Mouse (Mus musculus) intestine, embryonic 14.5 days (tissue): ENCODE measurements around the gene Arhgef10l. TPM values are rescaled to one million over a fixed set of nuclear protein-coding genes. Genes with fewer than 3 reads are reported as not detected.

Experiments
- ATAC-seq: fragments of 200-750 bp; cut with Nextera tagmentation; replicated peaks from 2 replicates; pipeline ENCODE4 v1.8.0; 2017; ENCODE audit warnings: low read depth, moderate number of reproducible peaks, moderate TSS enrichment, moderate library complexity; ENCODE audit not compliant: low FRiP score, low TSS enrichment
- DNase-seq: peaks from one replicate; pipeline ENCODE4 v3.0.0-alpha.2; 2018; ENCODE audit warnings: low spot score
- H3K27ac ChIP-seq: fragments of 300-500 bp; sonication (generic); 2 replicates; pipeline ENCODE4 v1.5.1; 2014; ENCODE audit warnings: low read depth, mild to moderate bottlenecking, control low read depth
- H3K27me3 ChIP-seq: fragments of 300-500 bp; sonication (generic); replicated peaks from 2 replicates; pipeline ENCODE4 v1.6.1; 2014; ENCODE audit warnings: low read length, control low read depth; ENCODE audit not compliant: control insufficient read depth, insufficient read depth
- H3K36me3 ChIP-seq: fragments of 300-500 bp; sonication (generic); 2 replicates; pipeline ENCODE4 v1.6.1; 2014; ENCODE audit warnings: low read length, control low read depth; ENCODE audit not compliant: control insufficient read depth, insufficient read depth
- H3K4me1 ChIP-seq: fragments of 300-500 bp; sonication (generic); replicated peaks from 2 replicates; pipeline ENCODE4 v1.6.1; 2014; ENCODE audit warnings: low read length, control low read depth, mixed read lengths; ENCODE audit not compliant: control insufficient read depth, insufficient read depth
- H3K4me2 ChIP-seq: fragments of 300-500 bp; sonication (generic); 2 replicates; pipeline ENCODE4 v1.6.1; 2014; ENCODE audit warnings: low read length
- H3K4me3 ChIP-seq: fragments of 300-500 bp; sonication (generic); 2 replicates; pipeline ENCODE4 v1.5.1; 2014; ENCODE audit warnings: low read depth, low read length, control low read depth, mixed read lengths
- H3K9ac ChIP-seq: fragments of 300-500 bp; sonication (generic); 2 replicates; pipeline ENCODE4 v1.6.1; 2014; ENCODE audit warnings: mild to moderate bottlenecking, low read length
- H3K9me3 ChIP-seq: fragments of 300-500 bp; sonication (generic); 2 replicates; pipeline ENCODE4 v1.6.1; 2016; ENCODE audit warnings: low read length, control low read depth; ENCODE audit not compliant: control insufficient read depth
- WGBS: fragments of 180-500 bp; shearing (Covaris S2); extraction: QIAGEN DNeasy Blood & Tissue Kit; methylation state at CpG from one replicate; pipeline ENCODE4 v1.1.7; 2014; 5-methylcytosine and 5-hydroxymethylcytosine counted together
- polyA plus RNA-seq: library from polyadenylated mRNA; unstranded; fragments of >200 nt; fragmentation: Nextera tagmentation; extraction: Ambion mirVana; gene quantifications from 2 replicates; pipeline ENCODE4 v1.2.1, GENCODE M21; 2014

Gene Arhgef10l
- polyA plus RNA-seq, 1 experiment from 2014 or later = 15.2 TPM

DNA sequence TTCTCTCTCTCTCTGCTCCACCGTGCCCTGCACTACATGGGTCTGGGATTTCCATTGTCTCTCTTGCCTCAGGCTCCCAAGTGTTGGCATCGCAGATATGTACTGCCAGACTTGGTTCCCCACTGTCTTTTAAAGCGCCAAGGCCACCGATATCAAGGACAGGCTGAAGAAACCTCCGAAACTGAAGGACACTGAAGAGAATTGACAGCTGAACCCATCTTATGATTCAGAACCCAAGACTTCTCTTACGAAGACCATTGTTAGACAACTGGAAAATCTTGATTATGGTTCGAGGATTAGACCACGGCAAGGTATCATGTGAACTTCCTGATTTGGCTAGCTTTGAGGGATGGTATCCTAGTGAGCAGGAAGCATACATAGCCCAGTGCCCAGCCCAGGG, 11.0 kb downstream of the Arhgef10l start:
- no peak overlapping the region for H3K27ac ChIP-seq
- H3K27me3 ChIP-seq = no peaks in the 10 kb centered on the region
- no peak overlapping the region for H3K4me2 ChIP-seq
- H3K9ac ChIP-seq = no peak overlapping the region
- H3K4me3 ChIP-seq = no peak overlapping the region
- H3K9me3 ChIP-seq = no peaks in the 10 kb centered on the region
- no peaks in the 10 kb centered on the region for H3K36me3 ChIP-seq
- DNase-seq (no peak), ATAC-seq (no peak)
- peaks cover 17% of the 10 kb centered on the region for H3K4me1 ChIP-seq
- WGBS = 80% methylated on average over 8 of the region's 8 CpGs

DNA sequence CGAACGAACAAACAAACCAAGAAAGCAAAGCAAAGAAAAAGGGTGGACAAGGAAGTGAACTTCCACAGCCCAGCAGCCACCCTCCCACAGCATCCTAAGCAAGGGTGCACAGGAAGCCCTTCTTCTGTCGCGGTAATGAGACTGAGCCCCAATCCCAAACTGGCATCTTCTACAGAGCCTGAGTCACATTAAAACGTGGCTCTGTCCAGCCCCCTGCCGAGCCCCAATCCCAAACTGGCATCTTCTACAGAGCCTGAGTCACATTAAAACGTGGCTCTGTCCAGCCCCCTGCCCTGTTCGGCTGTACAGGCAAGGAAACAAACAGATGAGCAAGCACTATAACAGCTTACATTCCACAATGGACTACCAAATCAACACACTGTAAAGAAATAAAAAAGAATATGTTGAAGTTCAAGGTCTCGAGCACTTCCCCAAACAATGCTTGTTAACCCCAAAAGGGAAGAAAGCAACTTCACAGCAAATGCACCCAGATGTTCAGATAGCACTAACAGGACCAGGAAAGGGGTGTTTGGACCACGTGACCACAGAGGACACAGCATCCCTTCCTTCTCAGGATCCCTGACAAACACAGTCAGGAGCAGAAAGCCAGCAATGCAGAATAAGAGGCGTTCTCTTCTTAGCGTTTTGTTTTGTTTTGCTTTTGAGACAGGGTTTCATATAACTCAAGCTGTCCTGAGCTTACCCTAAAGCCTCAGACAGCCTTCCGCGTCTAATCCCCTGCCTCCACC, 11.8 kb downstream of the Arhgef10l start:
- Histone ChIP-seq H3K27me3 (no peaks in the 10 kb centered on the region), H3K4me3 (no peak overlapping the region), H3K4me2 (no peak overlapping the region), H3K9ac (no peak overlapping the region), H3K36me3 (no peaks in the 10 kb centered on the region), H3K4me1 (peaks cover 21% of the 10 kb centered on the region), H3K27ac (peak overlapping the region; percentile 22; the same call in 1 of the 2 replicates), H3K9me3 (no peaks in the 10 kb centered on the region)
- DNase-seq (no peak), ATAC-seq (no peak)
- WGBS = 34% methylated on average over 14 of the region's 14 CpGs

DNA sequence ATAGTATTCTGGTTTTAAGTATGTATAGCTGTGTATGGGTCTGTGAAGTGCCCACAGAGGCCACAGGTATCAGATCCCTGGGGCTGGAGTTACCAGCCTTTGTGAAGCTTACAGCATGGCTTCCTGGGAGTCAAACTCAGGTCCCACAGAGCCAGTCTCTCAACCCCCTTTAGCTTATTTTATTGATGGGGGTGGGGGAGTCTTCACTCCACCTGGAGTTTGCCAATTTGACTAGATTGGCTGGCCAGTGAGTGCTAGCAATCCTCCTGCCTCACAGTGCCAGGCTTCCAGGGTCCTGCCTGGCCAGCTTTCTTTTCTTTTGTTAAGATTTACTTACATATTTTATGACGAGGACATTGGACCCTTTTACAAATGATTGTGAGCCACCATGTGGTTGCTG, 16.1 kb downstream of the Arhgef10l start:
- H3K9ac ChIP-seq = no peak overlapping the region
- no peak for ATAC-seq
- H3K27ac ChIP-seq = no peak overlapping the region
- no peaks in the 10 kb centered on the region for H3K27me3 ChIP-seq
- 75% methylated on average over 1 of the region's 1 CpGs for WGBS
- H3K36me3 ChIP-seq = peaks cover 10% of the 10 kb centered on the region; the same call in 1 of the 2 replicates
- no peak for DNase-seq
- peaks cover 19% of the 10 kb centered on the region for H3K4me1 ChIP-seq
- H3K4me2 ChIP-seq = no peak overlapping the region
- H3K9me3 ChIP-seq = no peaks in the 10 kb centered on the region
- no peak overlapping the region for H3K4me3 ChIP-seq

DNA sequence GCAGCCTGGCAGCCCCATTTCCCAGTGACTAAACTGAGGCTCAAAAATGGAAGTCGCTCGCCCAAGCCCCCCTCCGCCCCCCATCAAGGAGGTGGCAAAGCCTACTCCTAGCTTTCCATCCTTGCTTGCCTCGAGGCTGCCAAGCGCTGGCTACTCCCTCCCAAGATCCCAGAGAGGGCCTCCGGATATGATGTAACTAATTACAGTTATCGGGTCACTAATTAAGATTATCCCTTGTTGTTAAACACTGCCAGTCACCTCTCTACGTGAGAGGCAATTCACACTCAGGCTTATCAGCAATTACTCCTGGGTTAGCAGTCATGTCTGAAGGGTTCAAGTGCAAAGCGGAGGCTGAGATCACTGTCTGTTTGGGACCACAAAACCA, 16.6 kb downstream of the Arhgef10l start:
- DNase-seq (no peak), ATAC-seq (no peak)
- Histone ChIP-seq H3K9ac (peak overlapping the region; percentile 93), H3K27me3 (no peaks in the 10 kb centered on the region), H3K4me3 (peak overlapping the region; percentile 72), H3K27ac (peak overlapping the region; percentile 85), H3K4me2 (peak overlapping the region; percentile 66), H3K9me3 (no peaks in the 10 kb centered on the region), H3K4me1 (peaks cover 19% of the 10 kb centered on the region), H3K36me3 (peaks cover 10% of the 10 kb centered on the region; the same call in 1 of the 2 replicates)
- 21% methylated on average over 9 of the region's 9 CpGs for WGBS

DNA sequence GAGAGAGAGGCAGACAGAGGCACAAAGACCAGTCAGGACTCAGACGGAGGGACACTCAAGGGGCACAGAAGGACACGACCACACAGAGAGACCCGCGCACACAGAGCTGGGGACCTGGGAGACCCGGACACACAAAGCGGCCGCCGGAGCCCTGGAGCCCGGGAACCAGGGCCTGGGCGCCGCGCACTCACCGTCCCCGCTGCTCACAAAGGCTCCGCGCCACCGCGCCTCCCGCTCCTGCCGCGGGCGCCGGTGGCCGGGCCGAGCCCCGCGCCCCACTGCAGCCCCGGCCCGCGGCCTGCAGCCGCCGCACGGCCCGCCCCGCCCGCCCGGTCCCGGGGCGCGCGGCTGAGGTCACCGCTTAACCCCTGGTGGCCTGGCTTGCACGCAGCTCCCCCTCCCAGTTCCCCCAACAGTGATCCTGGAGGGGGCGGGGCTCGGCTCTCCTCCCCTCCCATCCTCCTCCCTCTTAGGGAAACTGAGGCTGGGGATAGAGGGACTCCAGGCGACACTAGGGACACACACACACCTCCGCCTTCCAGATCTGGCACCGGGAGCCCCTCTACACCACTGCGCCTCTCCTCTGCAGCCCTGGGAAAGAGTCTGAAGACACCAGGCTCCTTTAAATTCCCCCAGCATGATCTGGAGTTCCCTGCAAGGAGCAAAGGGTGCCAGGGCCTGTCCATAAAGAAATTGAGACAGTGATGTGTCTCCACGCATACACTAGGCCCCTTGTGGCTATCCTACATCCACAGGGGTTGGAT, 17.2 kb downstream of the Arhgef10l start:
- H3K4me2 ChIP-seq = peak overlapping the region; percentile 66
- no peaks in the 10 kb centered on the region for H3K9me3 ChIP-seq
- peaks cover 10% of the 10 kb centered on the region; the same call in 1 of the 2 replicates for H3K36me3 ChIP-seq
- H3K9ac ChIP-seq = peak overlapping the region; percentile 93
- H3K4me3 ChIP-seq = peak overlapping the region; percentile 72
- ATAC-seq (peak; percentile 73), DNase-seq (peak; percentile 81)
- WGBS = 3% methylated on average over 16 of the region's 50 CpGs
- H3K4me1 ChIP-seq = peaks cover 19% of the 10 kb centered on the region
- H3K27ac ChIP-seq = peak overlapping the region; percentile 85
- H3K27me3 ChIP-seq = no peaks in the 10 kb centered on the region

DNA sequence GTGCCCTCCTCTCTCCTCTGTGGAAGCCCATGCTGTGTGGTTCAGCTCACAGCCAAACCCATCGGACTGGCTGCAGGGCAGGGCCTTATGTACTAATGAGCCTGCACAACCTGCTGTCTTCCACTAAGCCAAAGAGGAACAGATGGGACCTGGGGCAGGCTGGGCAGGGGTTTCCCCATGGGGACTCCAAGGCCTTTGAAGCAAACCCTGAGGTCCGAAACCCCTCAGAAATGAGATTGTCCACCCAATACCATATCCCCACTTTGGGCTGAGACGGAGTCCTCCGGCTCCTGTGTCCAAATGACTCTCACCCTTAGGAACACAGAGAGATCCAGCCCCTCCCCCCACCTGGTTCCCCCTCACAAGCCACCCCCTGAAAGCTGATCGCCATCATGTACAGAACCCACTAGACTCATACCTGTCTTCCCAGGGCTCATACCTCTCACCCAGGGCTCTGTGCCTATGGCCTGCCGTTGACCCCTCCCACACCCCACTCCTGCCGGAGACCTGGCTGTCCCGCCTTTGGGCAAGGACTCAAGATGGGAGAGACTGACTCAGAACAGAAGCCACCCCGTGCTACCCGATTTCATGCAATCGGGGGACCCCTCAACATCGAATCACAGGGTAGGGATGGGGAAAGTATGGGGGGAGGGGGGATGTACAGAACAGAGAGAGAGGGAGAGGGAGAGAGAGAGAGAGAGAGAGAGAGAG, 17.9 kb downstream of the Arhgef10l start:
- Histone ChIP-seq H3K4me3 (peak overlapping the region; percentile 72), H3K9me3 (no peaks in the 10 kb centered on the region), H3K36me3 (peaks cover 10% of the 10 kb centered on the region; the same call in 1 of the 2 replicates), H3K9ac (peak overlapping the region; percentile 93), H3K27me3 (no peaks in the 10 kb centered on the region), H3K4me2 (peak overlapping the region; percentile 66), H3K4me1 (peaks cover 19% of the 10 kb centered on the region), H3K27ac (peak overlapping the region; percentile 85)
- 3% methylated on average over 12 of the region's 12 CpGs for WGBS
- DNase-seq (peak; percentile 75), ATAC-seq (peak; percentile 65)

DNA sequence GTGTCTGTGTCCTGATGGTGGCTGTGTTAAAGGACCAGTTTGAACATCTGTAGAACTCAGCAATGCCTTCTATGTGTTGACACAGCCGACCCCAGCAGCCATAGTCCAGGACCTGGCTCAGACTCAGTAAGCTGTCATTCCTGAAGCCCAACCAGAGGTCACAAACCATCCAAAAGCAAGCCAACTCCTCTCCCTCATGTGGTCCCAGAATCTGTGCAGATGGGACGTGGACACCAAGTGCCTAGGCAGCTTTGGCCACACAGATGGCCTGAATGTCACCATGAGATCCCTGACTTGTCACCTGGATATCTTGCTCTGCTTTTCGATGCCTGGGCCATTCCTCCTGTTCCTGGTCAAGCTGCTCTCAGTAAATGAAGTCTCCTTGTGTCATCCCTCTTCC, 20.2 kb downstream of the Arhgef10l start:
- 82% methylated on average over 3 of the region's 3 CpGs for WGBS
- Histone ChIP-seq H3K27me3 (no peaks in the 10 kb centered on the region), H3K4me1 (peaks cover 24% of the 10 kb centered on the region), H3K36me3 (peaks cover 10% of the 10 kb centered on the region; the same call in 1 of the 2 replicates), H3K4me3 (no peak overlapping the region), H3K4me2 (no peak overlapping the region), H3K9ac (no peak overlapping the region), H3K9me3 (no peaks in the 10 kb centered on the region), H3K27ac (no peak overlapping the region)
- DNase-seq (no peak), ATAC-seq (no peak)

DNA sequence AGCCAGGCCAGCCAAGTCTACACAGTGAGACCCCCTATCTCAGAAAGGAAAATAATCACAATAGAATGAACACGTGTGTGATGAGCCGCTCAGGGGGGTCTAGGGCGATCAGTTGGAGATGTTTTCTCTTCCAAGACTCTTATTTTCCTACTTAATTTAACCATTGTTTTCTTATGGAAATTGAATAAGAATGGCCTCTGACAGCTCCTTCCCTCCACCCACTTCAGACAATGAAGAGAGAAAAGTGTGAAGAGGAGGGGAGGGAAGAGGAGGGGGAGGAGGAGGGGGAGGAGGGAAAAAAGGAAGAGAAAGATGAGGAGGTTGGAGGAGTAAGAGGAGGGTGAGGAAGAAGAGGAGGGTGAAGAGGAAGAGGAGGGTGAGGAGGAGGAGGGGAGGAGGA, 21.1 kb downstream of the Arhgef10l start:
- WGBS = 53% methylated on average over 3 of the region's 3 CpGs
- H3K27me3 ChIP-seq = no peaks in the 10 kb centered on the region
- peaks cover 24% of the 10 kb centered on the region for H3K4me1 ChIP-seq
- no peak for ATAC-seq
- no peak for DNase-seq
- no peaks in the 10 kb centered on the region for H3K9me3 ChIP-seq
- H3K36me3 ChIP-seq = peaks cover 14% of the 10 kb centered on the region; the same call in 1 of the 2 replicates
- H3K9ac ChIP-seq = no peak overlapping the region
- no peak overlapping the region for H3K27ac ChIP-seq
- no peak overlapping the region for H3K4me2 ChIP-seq
- no peak overlapping the region for H3K4me3 ChIP-seq
